Mouse (Mus musculus): ENCODE measurements at regions not wholly inside any gene's neighbourhood (a gene's known extent, or its start where the extent isn't known, plus 50 kb on each side); places are given as distances from the start of the nearest gene placed in this dataset.
A peak's percentile ranks its signal among the peaks of the same experiment; 100 is the strongest.
"Not testable (repeated sequence)": the region's sequence is repeated elsewhere in the genome, so short reads cannot be mapped to it uniquely, and the experiment has no call there.

- peak in 1 of 2 experiments; percentile 12 for DNase-seq (ENCODE audit: low spot score in 2 of 2)
These were observed 199.3 kb upstream of the Mrpl21 start for GRCm38 (mm10) chr19:3083438-3083837.

- DNase-seq (ENCODE audit: low spot score in 2 of 2) = not testable (repeated sequence)
These were observed 190.9 kb upstream of the Mrpl21 start for GRCm38 (mm10) chr19:3091771-3092170.

Data from spleen, postnatal 10 days (tissue).